Mouse (Mus musculus) C2C12 (cell line): ENCODE data around the gene Echdc3. TPM values are rescaled to one million over a fixed set of nuclear protein-coding genes. Genes with fewer than 3 reads are reported as not detected.

Source experiments
- H3K27me3 ChIP-seq: one replicate; pipeline ENCODE4 v1.6.1; 2011; ENCODE audit not compliant: control insufficient read depth, insufficient read depth, insufficient read length
- H3K36me3 ChIP-seq: one replicate; pipeline ENCODE4 v1.6.1; 2011; ENCODE audit not compliant: control insufficient read depth, insufficient read depth
- H3K4me3 ChIP-seq: one replicate; pipeline ENCODE4 v1.5.1; 2011; ENCODE audit warnings: mild to moderate bottlenecking, control low read depth; ENCODE audit not compliant: poor library complexity, insufficient read depth, severe bottlenecking
- H3K79me2 ChIP-seq: one replicate; pipeline ENCODE4 v1.6.1; 2011; ENCODE audit not compliant: control insufficient read depth, insufficient read depth
- H3K79me3 ChIP-seq: one replicate; pipeline ENCODE4 v1.6.1; 2011; ENCODE audit warnings: low read depth, control low read depth
- H3ac ChIP-seq: one replicate; pipeline ENCODE3; 2011; ENCODE audit warnings: low read depth; ENCODE audit not compliant: control insufficient read depth, insufficient read length
- CEBPB ChIP-seq: IDR thresholded peaks from one replicate; pipeline ENCODE4 v1.6.1; 2011; ENCODE audit warnings: low read depth, mild to moderate bottlenecking, control low read depth, moderate library complexity
- CTCF ChIP-seq: IDR thresholded peaks from one replicate; pipeline ENCODE4 v1.5.1; 2011; ENCODE audit not compliant: control insufficient read depth, insufficient read depth, insufficient read length
- FOSL1 ChIP-seq: IDR thresholded peaks from one replicate; pipeline ENCODE4 v1.8.0; 2011; ENCODE audit warnings: mild to moderate bottlenecking, low read length; ENCODE audit not compliant: poor library complexity, insufficient read depth, severe bottlenecking
- MAX ChIP-seq: IDR thresholded peaks from one replicate; pipeline ENCODE4 v1.6.1; 2011; ENCODE audit warnings: mild to moderate bottlenecking, control low read depth
- MYOD1 ChIP-seq: IDR thresholded peaks from one replicate; pipeline ENCODE4 v1.6.1; 2011; ENCODE audit warnings: low read depth; ENCODE audit not compliant: control insufficient read depth, insufficient read length
- MYOG ChIP-seq: IDR thresholded peaks from one replicate; pipeline ENCODE4 v1.6.1; 2011; ENCODE audit not compliant: control insufficient read depth, insufficient read length; ENCODE audit errors: extremely low read depth
- USF1 ChIP-seq: IDR thresholded peaks from one replicate; pipeline ENCODE4 v1.6.1; 2011; ENCODE audit warnings: low read depth, mild to moderate bottlenecking, control low read depth, moderate library complexity
- long read RNA-seq, 2 experiments: library from polyadenylated mRNA; unstranded; transcript quantifications; one replicate each; pipeline ENCODE4 v2.0.0; 2019 to 2020
- polyA plus RNA-seq: library from polyadenylated mRNA; unstranded; fragments of >200 nt; fragmentation: generic; extraction: Trizol; gene quantifications from one replicate; pipeline ENCODE4 v1.2.1, GENCODE M21; 2012; ENCODE audit warnings: missing spikeins

The Echdc3 gene
- 2.9 TPM for polyA plus RNA-seq
- long read RNA-seq, experiment 1, transcript Echdc3-201 (5 exons, 1,851 nt) = major isoform, 8 of 11 reads
- long read RNA-seq, experiment 1, partial matches to known transcripts = 0 of 11 reads
- long read RNA-seq, experiment 1, other reads (novel, unspliced or antisense) = 2 of 11 reads
- long read RNA-seq, experiment 2, transcript Echdc3-201 (5 exons, 1,851 nt) = major isoform, 8 of 9 reads
- long read RNA-seq, experiment 2, partial matches to known transcripts = 0 of 9 reads
- long read RNA-seq, experiment 2, other reads (novel, unspliced or antisense) = 1 of 9 reads

DNA sequence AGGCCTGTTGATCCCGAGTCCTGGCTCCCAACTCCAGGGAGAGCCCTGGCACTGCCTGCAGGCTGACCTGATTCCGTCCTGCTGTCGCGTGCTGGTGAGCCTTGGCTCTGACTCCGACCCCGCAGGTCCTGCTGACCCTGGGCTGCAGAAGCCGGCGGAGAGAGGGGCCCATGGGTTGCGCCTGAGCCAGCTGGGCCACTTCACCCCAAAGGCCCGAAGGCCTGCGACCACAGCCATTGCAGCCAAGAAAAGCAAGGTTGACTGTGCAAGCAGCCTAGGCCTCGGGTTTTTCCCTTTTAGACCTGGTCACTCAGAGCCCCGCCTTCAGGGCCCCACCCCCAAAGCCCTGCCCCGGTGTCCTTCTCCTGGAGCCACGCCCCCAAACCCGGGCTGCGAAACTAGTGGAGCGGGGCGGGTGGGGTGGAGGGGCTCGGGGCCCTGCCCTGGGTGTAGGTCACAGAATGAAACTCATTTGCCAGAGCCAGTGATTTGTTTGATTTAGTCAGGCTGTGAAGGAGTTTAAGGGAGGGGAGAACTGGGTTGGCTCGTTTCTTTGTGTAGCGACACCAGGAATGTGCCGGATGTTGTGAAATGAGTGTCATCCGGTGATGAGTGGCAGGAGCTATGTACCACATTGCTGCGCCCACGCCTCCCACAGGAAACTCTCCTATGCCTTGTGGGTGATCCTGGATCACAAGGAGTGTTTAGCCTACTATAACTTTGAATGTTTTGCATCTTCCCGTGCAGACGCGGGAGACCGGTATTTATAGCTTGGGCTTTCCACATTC, at the start of gene Echdc3:
Gene Echdc3 (minus strand): TSS at position 310 of the 788 bp plus-strand sequence.
- peak; percentile 73 for TF ChIP-seq MAX
- peak; percentile 91 for TF ChIP-seq CEBPB
- no peak for TF ChIP-seq MYOD1
- Histone ChIP-seq H3ac (peak within 1 kb of the TSS; percentile 96), H3K79me2 (no peaks in the 10 kb centered on the region), H3K79me3 (no peaks in the 10 kb centered on the region), H3K27me3 (no peaks in the 10 kb centered on the region), H3K4me3 (peak within 1 kb of the TSS; percentile 35), H3K36me3 (no peaks in the 10 kb centered on the region)

DNA sequence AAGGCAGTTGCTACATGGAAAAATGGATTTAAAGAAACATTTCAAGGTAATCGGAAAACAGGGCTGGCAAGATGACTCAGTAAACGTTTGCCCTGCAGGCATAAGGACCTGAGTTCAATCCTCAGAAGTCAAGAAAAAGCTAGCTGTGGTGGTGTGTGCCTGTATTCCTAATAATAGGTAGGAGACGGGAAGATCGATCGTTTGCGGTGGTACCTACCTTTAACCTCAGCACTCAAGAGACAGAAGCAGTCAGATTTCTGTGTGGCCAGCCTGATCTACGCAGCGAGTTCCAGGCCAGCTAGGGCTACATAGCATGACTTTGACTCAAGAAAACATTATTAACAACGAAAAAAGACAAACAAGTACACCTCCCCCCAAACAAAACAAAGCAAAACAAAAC, 48.9 kb upstream of the Echdc3 start:
- Histone ChIP-seq H3K27me3 (no peaks in the 10 kb centered on the region), H3K36me3 (no peaks in the 10 kb centered on the region), H3K79me2 (no peaks in the 10 kb centered on the region), H3ac (no peak overlapping the region), H3K79me3 (no peaks in the 10 kb centered on the region), H3K4me3 (no peak overlapping the region)
- TF ChIP-seq MYOD1 (no peak), FOSL1 (no peak), USF1 (no peak), MYOG (no peak), MAX (no peak), CEBPB (no peak), CTCF (no peak)

DNA sequence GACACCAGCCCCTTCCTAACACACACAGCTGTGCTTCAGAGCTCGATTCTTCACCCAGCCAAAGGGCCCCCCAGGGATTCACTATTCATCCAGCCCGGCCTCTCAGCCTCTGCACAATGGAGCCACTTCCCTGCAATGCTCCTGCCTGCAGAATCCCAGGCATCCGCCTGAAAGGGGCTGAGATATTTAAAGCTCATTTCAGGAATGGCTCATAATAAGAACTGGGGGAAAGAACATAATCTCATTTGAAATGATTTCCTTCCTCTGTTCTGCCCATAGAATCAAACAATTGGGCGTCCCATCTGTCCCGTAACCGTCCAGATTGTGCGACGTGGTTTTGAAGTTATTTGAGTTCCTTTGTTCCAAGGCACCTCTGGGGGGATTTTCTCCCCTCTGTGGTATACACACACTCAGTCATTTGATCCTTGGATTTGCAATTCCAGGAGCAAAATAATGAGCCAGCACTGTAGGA, 48.4 kb upstream of the Echdc3 start:
- no peaks in the 10 kb centered on the region for H3K27me3 ChIP-seq
- no peak overlapping the region for H3ac ChIP-seq
- no peak for TF ChIP-seq CEBPB
- TF ChIP-seq FOSL1 = no peak
- no peak for TF ChIP-seq MYOD1
- TF ChIP-seq CTCF = no peak
- TF ChIP-seq MYOG = no peak
- no peak for TF ChIP-seq USF1
- TF ChIP-seq MAX = no peak
- no peaks in the 10 kb centered on the region for H3K79me3 ChIP-seq
- no peak overlapping the region for H3K4me3 ChIP-seq
- no peaks in the 10 kb centered on the region for H3K79me2 ChIP-seq
- H3K36me3 ChIP-seq = no peaks in the 10 kb centered on the region

DNA sequence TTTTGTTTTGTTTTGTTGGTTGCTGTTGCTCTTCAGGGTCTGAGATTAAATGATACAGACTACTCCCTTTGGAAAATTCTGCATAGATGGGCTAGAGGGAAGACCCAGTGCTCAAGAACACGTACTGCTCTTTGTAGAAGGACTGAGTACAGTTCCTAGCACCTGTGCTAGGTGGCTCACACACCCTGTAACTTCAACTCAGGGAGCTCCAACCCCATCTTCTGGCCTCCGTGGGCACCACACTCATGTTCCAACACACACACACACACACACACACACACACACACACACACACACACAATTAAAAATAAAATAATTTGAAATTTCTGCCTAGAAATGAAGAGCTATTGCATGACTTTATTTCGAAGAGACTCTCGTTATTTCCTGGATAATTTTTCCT, 47.8 kb upstream of the Echdc3 start:
- no peak overlapping the region for H3K4me3 ChIP-seq
- no peaks in the 10 kb centered on the region for H3K79me2 ChIP-seq
- TF ChIP-seq USF1 = no peak
- TF ChIP-seq FOSL1 = no peak
- TF ChIP-seq MYOD1 = no peak
- no peak for TF ChIP-seq CEBPB
- no peak for TF ChIP-seq MAX
- no peaks in the 10 kb centered on the region for H3K36me3 ChIP-seq
- no peaks in the 10 kb centered on the region for H3K79me3 ChIP-seq
- H3ac ChIP-seq = no peak overlapping the region
- H3K27me3 ChIP-seq = no peaks in the 10 kb centered on the region

DNA sequence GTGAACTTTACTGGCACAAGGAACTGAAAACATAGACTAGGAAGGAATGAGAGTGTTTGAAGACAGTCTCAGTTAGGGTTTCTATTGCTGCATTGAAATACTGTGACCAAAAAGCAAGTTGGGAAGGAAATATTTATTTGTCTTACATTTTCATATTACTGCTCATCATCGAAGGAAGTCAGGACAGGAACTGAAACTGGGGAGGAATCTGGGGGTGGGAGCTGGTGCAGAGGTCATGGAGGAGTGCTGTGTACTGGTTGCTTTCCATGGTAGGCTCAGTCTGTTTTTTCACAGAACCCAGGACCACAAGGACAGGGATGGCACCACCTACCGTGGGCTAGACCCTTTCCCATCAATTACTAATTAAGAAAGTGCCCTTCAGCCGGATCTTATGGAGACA, 46.3 kb upstream of the Echdc3 start:
- Histone ChIP-seq H3K79me3 (no peaks in the 10 kb centered on the region), H3ac (no peak overlapping the region)
- TF ChIP-seq MYOG (no peak), MAX (no peak), USF1 (no peak), CTCF (no peak), FOSL1 (no peak), CEBPB (no peak)

DNA sequence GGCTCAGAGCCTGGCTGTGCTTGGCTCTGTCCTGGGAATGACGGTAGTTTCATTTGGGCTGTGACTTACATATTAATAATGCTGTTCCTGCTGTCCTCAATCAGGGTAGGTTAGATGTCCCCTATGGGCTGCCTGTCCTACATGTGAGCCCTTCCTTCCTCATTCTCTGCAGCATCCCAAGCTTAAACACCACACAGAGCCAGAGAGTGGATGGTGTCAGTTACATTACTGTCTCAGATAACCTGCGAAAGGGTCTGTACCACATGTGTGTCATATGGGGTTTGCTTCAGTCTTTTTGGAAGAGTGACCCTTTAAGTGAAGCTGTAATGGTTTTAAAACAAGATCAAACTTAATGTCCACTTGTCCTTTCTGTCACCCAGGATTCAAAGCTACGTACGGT, 45.2 kb upstream of the Echdc3 start:
- no peak for TF ChIP-seq MYOG
- TF ChIP-seq CTCF = no peak
- TF ChIP-seq USF1 = no peak
- no peak for TF ChIP-seq FOSL1
- Histone ChIP-seq H3K79me3 (no peaks in the 10 kb centered on the region), H3K36me3 (no peaks in the 10 kb centered on the region), H3K4me3 (no peak overlapping the region), H3K79me2 (no peaks in the 10 kb centered on the region), H3K27me3 (no peaks in the 10 kb centered on the region), H3ac (no peak overlapping the region)

More for the DNA sequence above, 46.3 kb upstream of the Echdc3 start:
- Histone ChIP-seq H3K4me3 (no peak overlapping the region), H3K36me3 (no peaks in the 10 kb centered on the region), H3K79me2 (no peaks in the 10 kb centered on the region), H3K27me3 (no peaks in the 10 kb centered on the region)
